8 mouse cellular contexts compared by ENCODE assay signal in genomic region chr11:94630199-94631011, GRCm38 (mm10). TPM values are rescaled to one million over a fixed set of nuclear protein-coding genes. Genes with fewer than 3 reads are reported as not detected.
DNase-seq lines count a peak whose midpoint lies in the region; ATAC-seq and TF ChIP-seq lines count a peak whose summit lies in the region.

No protein-coding gene starts in this region.

- peak overlapping the region; percentile 90 for H3K9ac ChIP-seq in lung, embryonic 14.5 days

- 10% methylated on average over 26 of the region's 26 CpGs for WGBS in lung, embryonic 14.5 days

- DNase-seq in 3T3-L1 (ENCODE audit: low read depth, low spot score) (peak; percentile 69), NIH3T3 (ENCODE audit: low read depth) (peak; percentile 74)
- DNase-seq in embryo, embryonic 11.5 days (ENCODE audit: low read depth, low spot score), result peak; percentile 7
- DNase-seq in heart, adult 11 months, result peak; percentile 97
- DNase-seq in kidney, adult 11 months, result peak; percentile 13
- DNase-seq in lung, embryonic 14.5 days, result peak; percentile 68
- peak; percentile 38 for DNase-seq in ovary, postnatal 10 days (ENCODE audit: low spot score)
- DNase-seq in urinary bladder, postnatal 4 days (ENCODE audit: low spot score in 2 of 2), result peak; percentile 52 to 62

- no peaks in the 10 kb centered on the region for H3K4me1 ChIP-seq in lung, embryonic 14.5 days (ENCODE audit: insufficient read depth)

- no peak for TF ChIP-seq CTCF in lung, embryonic 14.5 days (IDR thresholded peaks at IDR 0.05; ENCODE audit: low read depth)

- peak overlapping the region; percentile 79 for H3K27ac ChIP-seq in lung, embryonic 14.5 days (ENCODE audit: low read depth)

- H3K9me3 ChIP-seq in lung, embryonic 14.5 days (ENCODE audit: low read depth, low read length), result no peaks in the 10 kb centered on the region

- H3K4me3 ChIP-seq in lung, embryonic 14.5 days (ENCODE audit: low read depth, low read length), result peak overlapping the region; percentile 97

- H3K4me2 ChIP-seq in lung, embryonic 14.5 days, result peak overlapping the region; percentile 81

- H3K36me3 ChIP-seq in lung, embryonic 14.5 days (ENCODE audit: insufficient read depth), result peaks cover 37% of the 10 kb centered on the region

- H3K27me3 ChIP-seq in lung, embryonic 14.5 days (ENCODE audit: insufficient read depth, low read length), result no peaks in the 10 kb centered on the region

- ATAC-seq in lung, embryonic 14.5 days (ENCODE audit: insufficient read depth), result peak; percentile 22; the same call in 1 of the 2 replicates

RNA-seq across cellular contexts. Expression of gene Lrrc59, which starts 0.8 kb away (rescaled TPM):
- 211 and 222 TPM in 2 replicates for polyA plus RNA-seq in lung, embryonic 14.5 days (2014; fragmentation: Nextera tagmentation; extraction: Ambion mirVana)

RNA-seq across cellular contexts. Expression of gene Mrpl27, which starts 23.2 kb away (rescaled TPM):
- polyA plus RNA-seq in lung, embryonic 14.5 days (2014; fragmentation: Nextera tagmentation; extraction: Ambion mirVana), result 137 TPM in 2 replicates

RNA-seq across cellular contexts. Expression of gene Eme1, which starts 23.4 kb away (rescaled TPM):
- polyA plus RNA-seq in lung, embryonic 14.5 days (2014; fragmentation: Nextera tagmentation; extraction: Ambion mirVana), result 30.0 and 35.4 TPM in 2 replicates

RNA-seq across cellular contexts. Expression of gene Acsf2, which starts 28.7 kb away (rescaled TPM):
- polyA plus RNA-seq in lung, embryonic 14.5 days (2014; fragmentation: Nextera tagmentation; extraction: Ambion mirVana), result 10.2 and 10.4 TPM in 2 replicates

RNA-seq across cellular contexts. Expression of gene Xylt2, which starts 46.9 kb away (rescaled TPM):
- 25.0 and 31.5 TPM in 2 replicates for polyA plus RNA-seq in lung, embryonic 14.5 days (2014; fragmentation: Nextera tagmentation; extraction: Ambion mirVana)

Comparison
In these comparisons a context has a peak if more than half of its experiments do, and no peak if none do; other contexts are left out.
1. Peak in every context shown above with its lines: DNase-seq, ATAC-seq, H3K4me3 ChIP-seq and H3K27ac ChIP-seq.
2. DNase-seq: peak in every context shown above with its lines; median percentile 97 in heart, adult 11 months; 74 in NIH3T3; 69 in 3T3-L1; 68 in lung, embryonic 14.5 days; 57 in urinary bladder, postnatal 4 days; 38 in ovary, postnatal 10 days; 13 in kidney, adult 11 months; 7 in embryo, embryonic 11.5 days.